ENCODE assay signal across 9 mouse cellular contexts in genomic region chr8:117097564-117098191, GRCm38 (mm10). TPM values are rescaled to one million over a fixed set of nuclear protein-coding genes. Genes with fewer than 3 reads are reported as not detected.
A peak's percentile ranks its signal among the peaks of the same experiment; 100 is the strongest.
DNase-seq lines count a peak whose midpoint lies in the region; ATAC-seq and TF ChIP-seq lines count a peak whose summit lies in the region.
"Had no signal": no experiment of that assay in that cellular context is flagged by ENCODE, and none has a peak within 500 bp of the region (broad histone marks: within the 10 kb centered on the region; RNA-seq: fewer than 3 reads in every experiment).

No protein-coding gene starts in this region.

- H3K36me3 ChIP-seq in liver, adult 2 months (ENCODE audit: control insufficient read depth, insufficient read depth, low read length), result no peaks in the 10 kb centered on the region
- H3K36me3 ChIP-seq in liver, embryonic 12.5 days, result 0 out of 2 replicates have a peak, but pooled peaks cover 5% of the 10 kb centered on the region
- no peaks in the 10 kb centered on the region for H3K36me3 ChIP-seq in forebrain, embryonic 16.5 days (ENCODE audit: control insufficient read depth, insufficient read depth)
- no peaks in the 10 kb centered on the region for H3K36me3 ChIP-seq in neural tube, embryonic 14.5 days (ENCODE audit: control insufficient read depth, insufficient read depth, low read length)

- H3K4me1 ChIP-seq in liver, adult 2 months (ENCODE audit: control insufficient read depth, insufficient read depth, low read length), result no peaks in the 10 kb centered on the region
- peaks cover 17% of the 10 kb centered on the region for H3K4me1 ChIP-seq in liver, embryonic 12.5 days
- peaks cover 13% of the 10 kb centered on the region for H3K4me1 ChIP-seq in forebrain, embryonic 16.5 days (replicated peaks; ENCODE audit: control insufficient read depth, insufficient read depth, low read length)
- H3K4me1 ChIP-seq in neural tube, embryonic 14.5 days (ENCODE audit: control insufficient read depth, insufficient read depth, low read length), result 0 out of 2 replicates have a peak, but pooled peaks cover 4% of the 10 kb centered on the region

- no peaks in the 10 kb centered on the region for H3K79me2 ChIP-seq in liver, adult 2 months (ENCODE audit: control insufficient read depth, insufficient read depth, low read length)

- TF ChIP-seq POLR2A in liver, adult 2 months (IDR thresholded peaks at IDR 0.05; ENCODE audit: extremely low read depth, insufficient read depth, low read length), result no peak

- no peaks in the 10 kb centered on the region for H3K27me3 ChIP-seq in liver, adult 2 months (ENCODE audit: control insufficient read depth, insufficient read depth, low read length)
- peaks cover 3% of the 10 kb centered on the region; the same call in 1 of the 2 replicates for H3K27me3 ChIP-seq in liver, embryonic 12.5 days (replicated peaks)
- no peaks in the 10 kb centered on the region for H3K27me3 ChIP-seq in forebrain, embryonic 16.5 days (replicated peaks; ENCODE audit: control insufficient read depth, insufficient read depth, low read length)
- H3K27me3 ChIP-seq in neural tube, embryonic 14.5 days (ENCODE audit: control insufficient read depth, insufficient read depth, low read length), result no peaks in the 10 kb centered on the region

- H3K9ac ChIP-seq in liver, adult 2 months (ENCODE audit: low read depth, low read length), result no peak overlapping the region
- no peak overlapping the region for H3K9ac ChIP-seq in liver, embryonic 12.5 days
- H3K9ac ChIP-seq in forebrain, embryonic 16.5 days (replicated peaks; ENCODE audit: low read depth, low read length), result no peak overlapping the region
- no peak overlapping the region for H3K9ac ChIP-seq in neural tube, embryonic 14.5 days (replicated peaks; ENCODE audit: low read depth, low read length)

- intact Hi-C loops in gastrocnemius, adult 2 months (cut with DNase I), result no loop called here

- H3K4me3 ChIP-seq in liver, adult 2 months (ENCODE audit: insufficient read depth, low read depth, low read length), result no peak overlapping the region
- H3K4me3 ChIP-seq in liver, embryonic 12.5 days, result no peak overlapping the region
- no peak overlapping the region for H3K4me3 ChIP-seq in forebrain, embryonic 16.5 days (replicated peaks; ENCODE audit: low read length)
- no peak overlapping the region for H3K4me3 ChIP-seq in neural tube, embryonic 14.5 days (ENCODE audit: low read depth, low read length)
- H3K4me3 ChIP-seq in gastrocnemius, adult 2 months, result no peak overlapping the region

- no peak overlapping the region for H3K4me2 ChIP-seq in liver, embryonic 12.5 days
- H3K4me2 ChIP-seq in forebrain, embryonic 16.5 days (ENCODE audit: low read length), result peak overlapping the region; percentile 29
- H3K4me2 ChIP-seq in neural tube, embryonic 14.5 days (ENCODE audit: low read depth, low read length), result no peak overlapping the region

- H3K9me3 ChIP-seq in liver, embryonic 12.5 days (replicated peaks), result no peaks in the 10 kb centered on the region; the same call in 1 of the 2 replicates
- no peaks in the 10 kb centered on the region; the same call in 1 of the 2 replicates for H3K9me3 ChIP-seq in forebrain, embryonic 16.5 days (ENCODE audit: control insufficient read depth, low read length)
- no peaks in the 10 kb centered on the region; the same call in 1 of the 2 replicates for H3K9me3 ChIP-seq in neural tube, embryonic 14.5 days (ENCODE audit: control insufficient read depth, low read length)

- WGBS in liver, adult 2 months, result 45% methylated on average over 11 of the region's 11 CpGs
- 70% methylated on average over 11 of the region's 11 CpGs for WGBS in liver, embryonic 12.5 days (ENCODE audit: insufficient replicate concordance)
- 32% methylated on average over 11 of the region's 11 CpGs for WGBS in forebrain, embryonic 16.5 days
- WGBS in neural tube, embryonic 14.5 days, result 27% methylated on average over 11 of the region's 11 CpGs

- no peak for TF ChIP-seq CTCF in liver, adult 2 months (IDR thresholded peaks at IDR 0.05; ENCODE audit: low read depth, low read length)
- TF ChIP-seq CTCF in gastrocnemius, adult 2 months (IDR thresholded peaks at IDR 0.05), result no peak

- no peak overlapping the region for H3K27ac ChIP-seq in liver, adult 2 months (replicated peaks; ENCODE audit: insufficient read depth, low read depth, low read length)
- H3K27ac ChIP-seq in liver, embryonic 12.5 days, result no peak overlapping the region
- peak overlapping the region; percentile 33; the same call in 1 of the 2 replicates for H3K27ac ChIP-seq in forebrain, embryonic 16.5 days (ENCODE audit: low read length)
- peak overlapping the region; percentile 11; the same call in 1 of the 2 replicates for H3K27ac ChIP-seq in neural tube, embryonic 14.5 days (ENCODE audit: low read depth, low read length)
- H3K27ac ChIP-seq in gastrocnemius, adult 2 months, result no peak overlapping the region

- DNase-seq in adrenal gland, adult 2 months, result peak; percentile 47
- DNase-seq in adrenal gland, adult 8-10 months, result no peak
- peak; percentile 10 for DNase-seq in liver, adult 2 months (ENCODE audit: extremely low read depth, low read depth, low spot score)
- no peak for DNase-seq in urinary bladder, postnatal 14 days (ENCODE audit: low spot score)
- no peak for DNase-seq in gastrocnemius, adult 2 months

- ATAC-seq in liver, embryonic 12.5 days, result no peak
- ATAC-seq in forebrain, embryonic 16.5 days, result peak; percentile 86
- ATAC-seq in neural tube, embryonic 14.5 days (ENCODE audit: low read depth), result peak; percentile 95
- ATAC-seq: inflammation-experienced regulatory T-cells, adult 6 months had no signal

RNA-seq across cellular contexts. Expression of gene Bco1, which starts 2.0 kb away (rescaled TPM):
- under 1 TPM; 0.38 to 0.55 TPM for total RNA-seq in adrenal gland, adult 2 months (2021)
- polyA plus RNA-seq in adrenal gland, adult 2 months (2012; rRNA removed), result not detected in 2 replicates
- total RNA-seq in adrenal gland, adult 8-10 months (2022), result under 1 TPM in 2 of 4 experiments, not detected in 2; 0.15 to 0.16 TPM
- 5.2 and 7.2 TPM in 2 replicates for total RNA-seq in liver, adult 2 months (2014; rRNA removed)
- polyA plus RNA-seq in liver, adult 2 months (2012; rRNA removed), result 4.0 TPM in 2 replicates
- polyA plus RNA-seq in liver, embryonic 12.5 days (2016; fragmentation: Nextera tagmentation; extraction: Ambion mirVana), result 10.3 and 10.8 TPM in 2 replicates
- 0.11 TPM in 1 of 2 replicates, not detected in the other for polyA plus RNA-seq in forebrain, embryonic 16.5 days (2015; fragmentation: Nextera tagmentation; extraction: Ambion mirVana)
- 0.25 and 0.39 TPM in 2 replicates for polyA plus RNA-seq in neural tube, embryonic 14.5 days (2014; fragmentation: Nextera tagmentation; extraction: Ambion mirVana)
- total RNA-seq in gastrocnemius, adult 2 months (2021), result not detected
- polyA plus RNA-seq: inflammation-experienced regulatory T-cells, adult 6 months had no signal

RNA-seq across cellular contexts. Expression of gene Pkd1l2, which starts 15.4 kb away (rescaled TPM):
- total RNA-seq in adrenal gland, adult 2 months (2021), result 1 to 10 TPM in 1 of 2 experiments, under 1 TPM in 1; 0.93 to 2.3 TPM
- 1.1 and 1.2 TPM in 2 replicates for polyA plus RNA-seq in adrenal gland, adult 2 months (2012; rRNA removed)
- total RNA-seq in adrenal gland, adult 8-10 months (2022), result 1 to 10 TPM; 2.2 to 4.7 (median 3.2) TPM
- total RNA-seq in liver, adult 2 months (2014; rRNA removed), result not detected in 2 replicates
- not detected in 2 replicates for polyA plus RNA-seq in liver, adult 2 months (2012; rRNA removed)
- 0.01 and 0.02 TPM in 2 replicates for polyA plus RNA-seq in liver, embryonic 12.5 days (2016; fragmentation: Nextera tagmentation; extraction: Ambion mirVana)
- polyA plus RNA-seq in forebrain, embryonic 16.5 days (2015; fragmentation: Nextera tagmentation; extraction: Ambion mirVana), result not detected in 2 replicates
- polyA plus RNA-seq in neural tube, embryonic 14.5 days (2014; fragmentation: Nextera tagmentation; extraction: Ambion mirVana), result 0.07 and 0.18 TPM in 2 replicates
- total RNA-seq in gastrocnemius, adult 2 months (2021), result under 1 TPM; 0.06 to 0.13 TPM

Comparison
In these comparisons a context has a peak if more than half of its experiments do, and no peak if none do; other contexts are left out.
1. DNase-seq: peak in adrenal gland, adult 2 months (single experiment) and liver, adult 2 months (single experiment); none in adrenal gland, adult 8-10 months (single experiment), urinary bladder, postnatal 14 days (single experiment) and gastrocnemius, adult 2 months (single experiment).
2. H3K27ac ChIP-seq: peak in forebrain, embryonic 16.5 days (single experiment) and neural tube, embryonic 14.5 days (single experiment); none in liver, adult 2 months (single experiment), liver, embryonic 12.5 days (single experiment) and gastrocnemius, adult 2 months (single experiment).